Mouse (Mus musculus) urinary bladder, postnatal 4 days (tissue): ENCODE measurements around the gene 5730409E04Rik.

Source experiments
- DNase-seq, 2 experiments: peaks; one replicate each; pipeline ENCODE4 v3.0.0; 2021 to 2022; ENCODE audit warnings: low spot score in 2 of 2

5730409E04Rik gene

DNA sequence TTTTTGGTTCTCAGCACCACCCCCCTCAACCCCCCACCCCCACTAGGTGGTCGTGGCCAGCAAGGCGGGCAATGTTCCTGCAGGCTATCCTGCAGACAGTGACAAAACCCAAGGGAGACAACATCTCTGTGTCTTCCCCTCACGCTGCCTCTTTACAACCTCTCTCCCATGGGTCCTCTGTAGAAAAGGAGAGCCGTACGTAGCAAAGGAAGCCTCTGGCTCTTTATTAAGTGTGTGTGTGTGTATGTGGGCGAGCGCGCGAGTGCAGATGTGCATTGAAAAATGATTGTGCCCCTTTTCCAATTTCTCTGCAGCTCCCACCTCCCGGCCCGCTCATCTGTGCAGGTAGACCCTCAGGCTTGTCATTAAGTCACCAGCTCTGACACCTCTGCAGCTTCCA lies 26.7 kb downstream of the 5730409E04Rik start:
- no peak for DNase-seq

DNA sequence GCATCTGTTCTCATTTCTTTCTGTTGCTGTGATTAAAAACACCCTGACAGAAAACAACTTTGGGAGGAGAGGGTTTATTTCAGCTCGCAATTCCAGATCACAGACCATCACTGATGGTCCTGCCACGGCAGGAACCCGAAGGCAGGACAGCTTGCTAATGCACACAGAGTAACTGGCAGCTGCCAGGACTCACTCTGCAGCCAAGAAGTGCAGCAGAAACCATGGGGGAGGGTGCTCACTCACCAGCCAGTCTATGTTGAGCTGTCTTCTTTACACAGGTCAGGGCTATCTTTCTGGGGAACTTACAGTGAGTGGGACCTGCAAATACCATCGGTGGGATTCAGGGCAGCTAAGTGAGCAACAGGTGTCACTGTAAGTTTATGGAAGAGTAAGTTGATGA lies 27.8 kb downstream of the 5730409E04Rik start:
- no peak for DNase-seq

DNA sequence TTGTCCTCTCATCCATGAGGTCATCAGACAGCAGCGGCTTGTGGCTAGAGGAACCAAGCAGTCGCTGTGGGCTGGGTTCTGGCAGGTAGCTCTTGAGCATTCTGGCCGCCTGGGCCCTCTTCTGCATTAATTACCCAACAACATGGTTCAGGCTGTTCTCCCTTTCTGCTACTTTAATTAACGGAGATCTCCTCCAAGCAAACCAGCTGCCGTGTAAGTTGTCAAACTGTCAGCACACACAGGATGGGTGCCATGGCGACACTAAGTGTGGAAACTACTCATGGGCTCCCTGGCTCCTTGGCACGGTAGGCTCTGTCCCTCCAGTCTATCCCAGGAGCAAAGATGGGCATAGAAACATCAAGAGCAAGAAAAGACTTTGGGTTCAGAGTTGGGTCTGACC lies 29.7 kb downstream of the 5730409E04Rik start:
- no peak for DNase-seq

- no peak for DNase-seq
These were observed 32.3 kb downstream of the 5730409E04Rik start for GRCm38 (mm10) chr4:126641901-126642300.

GRCm38 (mm10) chr4:126643815-126644214 lies 34.2 kb downstream of the 5730409E04Rik start:
- no peak for DNase-seq

DNA sequence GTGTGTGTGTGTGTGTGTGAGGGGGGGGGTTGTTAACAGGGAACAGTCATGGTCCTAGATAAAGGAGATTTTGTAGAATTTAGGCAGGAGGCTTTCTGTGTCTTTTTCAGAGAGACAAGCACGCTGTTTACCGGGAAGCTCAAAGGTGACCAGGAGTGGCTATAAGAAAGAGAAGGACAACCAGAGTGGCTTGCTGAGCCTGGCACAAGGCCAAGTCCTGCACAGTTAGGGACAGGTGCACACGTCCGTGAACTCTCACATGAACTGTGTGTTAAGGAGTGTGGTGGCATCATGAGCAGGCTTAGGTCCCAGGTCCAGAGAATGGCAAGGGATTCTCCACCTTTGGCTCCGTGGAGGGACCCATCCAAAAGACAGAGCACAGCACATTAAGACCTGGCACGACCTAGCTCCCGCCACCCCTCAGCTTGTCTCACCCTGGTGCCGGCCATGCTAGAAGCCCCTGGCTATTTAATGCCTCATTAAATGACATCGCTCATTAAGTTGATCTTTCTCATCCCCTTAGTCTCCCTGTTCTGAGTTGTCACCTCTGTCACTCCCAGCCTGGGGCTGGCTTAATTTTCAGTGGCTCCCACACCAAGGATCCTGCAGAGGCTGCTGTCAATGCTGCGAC lies 34.8 kb downstream of the 5730409E04Rik start:
- no peak for DNase-seq

DNA sequence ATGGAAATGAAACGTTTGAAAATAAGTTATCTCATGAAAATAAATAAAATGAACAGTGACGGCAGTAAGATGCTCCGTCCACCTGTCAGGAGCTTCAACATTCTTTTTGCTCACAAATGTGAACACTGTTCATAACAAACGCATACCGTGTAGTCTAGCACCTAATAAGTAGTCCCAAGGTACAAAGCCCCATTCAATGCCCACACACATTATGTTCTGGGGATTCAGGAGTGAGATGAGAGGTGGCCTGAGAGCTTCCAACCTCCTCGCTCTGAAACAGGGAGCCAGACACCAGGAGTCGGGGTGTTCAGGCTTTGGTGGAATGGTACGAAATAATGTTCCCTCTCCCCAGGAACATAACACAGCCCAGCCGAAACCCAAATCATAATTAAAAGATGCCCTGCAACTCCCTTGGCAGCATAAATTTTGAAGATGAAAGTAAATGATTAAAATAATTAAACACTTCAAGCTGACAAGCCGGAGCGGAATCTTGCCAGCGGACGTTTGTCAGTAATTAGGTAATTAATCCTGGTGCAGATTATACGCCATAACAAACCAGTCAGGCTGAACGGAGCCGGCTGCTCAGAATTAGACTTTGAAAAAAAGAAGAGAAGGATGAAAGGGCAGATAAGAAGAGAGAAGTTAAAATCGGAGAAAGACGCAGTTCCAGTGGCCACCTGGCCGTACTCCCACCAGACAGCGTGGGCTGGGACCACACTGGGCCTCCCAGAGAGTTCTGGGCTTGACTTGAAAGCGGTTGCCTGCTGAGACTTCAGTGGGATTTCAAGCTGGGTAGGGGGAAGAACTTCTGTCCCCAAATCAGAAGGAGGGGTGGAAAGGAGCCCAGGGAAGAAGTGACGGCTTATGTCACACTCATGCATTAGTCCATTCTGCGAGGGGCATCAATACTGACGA lies 38.6 kb downstream of the 5730409E04Rik start:
- DNase-seq = no peak

- no peak for DNase-seq
These were observed 43.5 kb downstream of the 5730409E04Rik start for GRCm38 (mm10) chr4:126653148-126653547.

- DNase-seq = peak in 1 of 2 experiments; percentile 21
These were observed 45.7 kb downstream of the 5730409E04Rik start for GRCm38 (mm10) chr4:126655356-126655755.

GRCm38 (mm10) chr4:126661249-126661648 lies 51.6 kb downstream of the 5730409E04Rik start:
- DNase-seq = no peak
